Mouse (Mus musculus): ENCODE data around the gene Gm28635. TPM values are rescaled to one million over a fixed set of nuclear protein-coding genes. Genes with fewer than 3 reads are reported as not detected.

The Gm28635 gene
- polyA plus RNA-seq, 1 experiment from 2014 or later = not detected

GRCm38 (mm10) chr2:84556888-84557514, 120.8 kb downstream of the Gm28635 start:
- Histone ChIP-seq H3K36me3 (ENCODE audit: control insufficient read depth, insufficient read depth, low read length) (no peaks in the 10 kb centered on the region), H3K4me3 (ENCODE audit: low read depth, low read length) (0 out of 2 replicates have a peak overlapping the region, but pooled peaks have one; percentile 13), H3K27me3 (replicated peaks; ENCODE audit: control insufficient read depth, insufficient read depth, low read length) (no peaks in the 10 kb centered on the region), H3K9ac (ENCODE audit: low read length) (no peak overlapping the region), H3K27ac (ENCODE audit: low read depth) (no peak overlapping the region), H3K4me1 (replicated peaks; ENCODE audit: control insufficient read depth, insufficient read depth, low read length) (no peaks in the 10 kb centered on the region), H3K4me2 (ENCODE audit: low read length) (peak overlapping the region; percentile 38), H3K9me3 (ENCODE audit: control insufficient read depth, low read length) (no peaks in the 10 kb centered on the region)
- 36% methylated on average over 10 of the region's 10 CpGs for WGBS
- DNase-seq (ENCODE audit: low spot score) (no peak), ATAC-seq (replicated peaks; ENCODE audit: low FRiP score, low TSS enrichment, low read depth) (no peak)

Other genes with a start within 250 kb of the Gm28635 start
- 53.9 and 60.1 TPM in 2 replicates for gene Tfpi, start 201.3 kb downstream of the Gm28635 start, polyA plus RNA-seq (2014; fragmentation: Nextera tagmentation; extraction: Ambion mirVana)
- 59.5 and 64.6 TPM in 2 replicates for gene Ctnnd1, start 27.3 kb downstream of the Gm28635 start, polyA plus RNA-seq (2014; fragmentation: Nextera tagmentation; extraction: Ambion mirVana)
- gene Btbd18, start 19.0 kb downstream of the Gm28635 start, polyA plus RNA-seq (2014; fragmentation: Nextera tagmentation; extraction: Ambion mirVana) = 0.34 and 0.60 TPM in 2 replicates
- 309 and 329 TPM in 2 replicates for gene Selenoh, start 7.3 kb downstream of the Gm28635 start, polyA plus RNA-seq (2014; fragmentation: Nextera tagmentation; extraction: Ambion mirVana)
- 39.5 and 40.6 TPM in 2 replicates for gene Med19, start 361 bp upstream of the Gm28635 start, polyA plus RNA-seq (2014; fragmentation: Nextera tagmentation; extraction: Ambion mirVana)
- gene Tmx2, start 1.1 kb upstream of the Gm28635 start, polyA plus RNA-seq (2014; fragmentation: Nextera tagmentation; extraction: Ambion mirVana) = 131 and 134 TPM in 2 replicates
- gene Zdhhc5, start 37.1 kb upstream of the Gm28635 start, polyA plus RNA-seq (2014; fragmentation: Nextera tagmentation; extraction: Ambion mirVana) = 30.0 and 30.7 TPM in 2 replicates
- gene Clp1, start 49.3 kb upstream of the Gm28635 start, polyA plus RNA-seq (2014; fragmentation: Nextera tagmentation; extraction: Ambion mirVana) = 25.7 and 29.0 TPM in 2 replicates
- gene Ypel4, start 56.0 kb upstream of the Gm28635 start, polyA plus RNA-seq (2014; fragmentation: Nextera tagmentation; extraction: Ambion mirVana) = 6.9 and 8.8 TPM in 2 replicates
- gene Gm19426, start 65.6 kb upstream of the Gm28635 start, polyA plus RNA-seq (2014; fragmentation: Nextera tagmentation; extraction: Ambion mirVana) = 4.6 and 5.3 TPM in 2 replicates
- gene Serping1, start 97.4 kb upstream of the Gm28635 start, polyA plus RNA-seq (2014; fragmentation: Nextera tagmentation; extraction: Ambion mirVana) = 60.9 and 73.4 TPM in 2 replicates
- 33.2 and 33.3 TPM in 2 replicates for gene Ube2l6, start 120.8 kb upstream of the Gm28635 start, polyA plus RNA-seq (2014; fragmentation: Nextera tagmentation; extraction: Ambion mirVana)
- gene Smtnl1, start 144.6 kb upstream of the Gm28635 start, polyA plus RNA-seq (2014; fragmentation: Nextera tagmentation; extraction: Ambion mirVana) = 0.27 TPM in 1 of 2 replicates, not detected in the other
- 73.7 and 75.5 TPM in 2 replicates for gene Timm10, start 149.0 kb upstream of the Gm28635 start, polyA plus RNA-seq (2014; fragmentation: Nextera tagmentation; extraction: Ambion mirVana)
- gene Slc43a1, start 160.8 kb upstream of the Gm28635 start, polyA plus RNA-seq (2014; fragmentation: Nextera tagmentation; extraction: Ambion mirVana) = 18.3 and 18.7 TPM in 2 replicates
- 0.99 and 1.9 TPM in 2 replicates for gene Rtn4rl2, start 208.7 kb upstream of the Gm28635 start, polyA plus RNA-seq (2014; fragmentation: Nextera tagmentation; extraction: Ambion mirVana)

Measured in intestine, embryonic 14.5 days (tissue).